Mouse (Mus musculus) lung, adult 18-20 months (tissue): ENCODE measurements at regions not wholly inside any gene's neighbourhood (a gene's known extent, or its start where the extent isn't known, plus 50 kb on each side); places are given as distances from the start of the nearest gene placed in this dataset.

Source experiments
- DNase-seq, 2 experiments: peaks; one replicate each; pipeline ENCODE4 v3.0.0; 2022; ENCODE audit warnings: mixed read lengths in 2 of 2

DNA sequence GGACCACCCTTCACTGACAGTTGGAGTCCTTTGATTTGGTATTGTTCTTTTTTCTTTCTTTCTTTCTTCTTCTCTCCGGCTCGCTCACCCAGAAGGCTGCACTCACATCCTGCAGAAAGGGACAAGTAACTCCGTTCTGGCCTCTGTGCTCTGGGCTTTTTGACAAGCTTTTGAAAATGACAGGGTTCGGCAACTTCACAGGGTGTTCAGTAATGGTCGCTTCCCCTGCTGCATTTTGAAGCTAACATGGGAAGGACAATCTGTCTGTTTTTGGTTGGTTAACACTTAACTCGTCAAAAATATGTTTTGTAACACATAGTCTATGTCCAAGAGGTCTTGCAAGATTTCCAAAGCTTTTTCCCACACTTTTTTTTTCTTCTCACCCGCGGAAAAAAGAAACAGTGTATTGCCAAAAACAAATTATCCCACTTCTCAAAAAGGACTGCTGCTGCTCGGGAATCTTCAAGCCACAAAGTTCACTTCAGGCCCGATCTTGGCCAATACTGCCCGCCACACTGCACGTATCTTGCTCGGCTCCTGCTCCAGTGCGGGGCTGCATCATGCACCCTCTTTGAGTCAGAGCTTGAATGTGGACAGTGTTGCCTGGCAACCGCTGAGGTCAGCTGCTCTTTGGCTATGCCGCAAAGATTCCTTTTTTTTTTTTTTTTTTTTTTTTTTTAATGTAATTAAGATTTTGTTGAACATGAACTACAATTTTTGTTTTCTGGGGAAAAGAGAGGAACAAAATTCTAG lies 209.4 kb upstream of the Inhba start:
- peak; percentile 30 to 40 for DNase-seq

DNA sequence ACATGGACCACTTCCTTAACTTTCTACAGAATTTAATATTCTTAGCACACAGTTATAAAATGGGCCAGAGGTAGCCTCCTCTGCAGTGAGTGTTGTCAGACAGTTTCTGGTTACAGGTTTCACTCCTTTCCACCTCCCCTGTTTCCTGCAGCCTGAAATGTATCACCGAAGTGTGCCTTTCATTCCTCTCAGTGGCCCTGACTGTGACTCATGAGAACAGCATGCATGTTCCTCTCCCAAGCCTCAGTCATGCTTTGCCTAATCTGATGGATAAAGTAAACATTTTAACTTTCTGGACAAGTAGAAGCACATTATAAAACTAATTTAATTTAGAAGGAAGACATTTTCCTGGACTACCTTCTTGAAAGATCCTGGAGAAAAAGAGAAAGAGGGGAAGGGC lies 207.7 kb upstream of the Inhba start:
- peak in 1 of 2 experiments; percentile 20 for DNase-seq

DNA sequence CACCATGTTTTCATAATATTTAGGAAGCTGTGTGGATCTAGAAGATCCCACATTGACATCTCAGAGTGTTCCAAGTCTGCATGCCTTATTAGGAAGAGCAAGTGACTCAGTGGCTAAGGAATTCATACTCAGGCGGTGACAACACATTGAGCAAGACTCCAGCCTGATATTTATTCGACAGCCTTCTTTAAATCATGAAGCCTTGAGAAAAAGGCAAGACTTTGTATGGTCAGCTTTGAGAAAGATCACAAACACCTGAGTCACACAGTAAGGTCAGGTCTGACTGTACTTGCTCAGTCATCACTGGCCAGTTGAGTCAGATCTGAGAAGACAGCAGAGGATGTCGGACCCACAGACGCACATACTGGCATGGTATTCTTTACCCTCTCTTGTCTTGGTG lies 204.7 kb upstream of the Inhba start:
- DNase-seq, result no peak

DNA sequence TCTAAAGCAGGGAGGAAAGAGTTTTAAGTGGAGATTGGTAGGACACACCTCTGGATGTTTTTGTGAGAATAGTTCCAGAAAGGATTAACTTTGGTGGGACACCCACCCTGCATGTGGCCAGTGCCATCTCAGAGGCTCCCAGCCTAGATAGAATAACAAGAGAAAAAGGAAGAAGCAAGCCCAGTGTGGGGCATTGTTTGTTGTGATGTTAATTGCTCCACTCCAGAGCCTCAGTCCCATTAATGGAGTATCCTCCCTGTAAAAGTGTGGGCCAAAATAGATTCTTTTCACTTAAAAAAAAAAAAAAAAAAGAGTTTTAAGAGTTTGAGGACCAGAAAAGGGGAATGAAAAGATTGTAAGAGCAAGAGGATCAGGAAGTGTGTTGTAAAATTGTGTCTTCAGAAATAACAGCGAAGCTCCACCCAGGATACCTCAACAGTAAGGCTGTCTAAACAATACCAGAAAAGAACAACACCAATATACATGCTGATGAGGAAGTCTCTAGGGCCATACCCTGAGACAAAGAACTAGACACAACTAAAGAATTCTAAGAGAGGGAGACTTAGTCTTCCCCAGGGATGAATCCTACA lies 189.3 kb upstream of the Inhba start:
- no peak for DNase-seq

DNA sequence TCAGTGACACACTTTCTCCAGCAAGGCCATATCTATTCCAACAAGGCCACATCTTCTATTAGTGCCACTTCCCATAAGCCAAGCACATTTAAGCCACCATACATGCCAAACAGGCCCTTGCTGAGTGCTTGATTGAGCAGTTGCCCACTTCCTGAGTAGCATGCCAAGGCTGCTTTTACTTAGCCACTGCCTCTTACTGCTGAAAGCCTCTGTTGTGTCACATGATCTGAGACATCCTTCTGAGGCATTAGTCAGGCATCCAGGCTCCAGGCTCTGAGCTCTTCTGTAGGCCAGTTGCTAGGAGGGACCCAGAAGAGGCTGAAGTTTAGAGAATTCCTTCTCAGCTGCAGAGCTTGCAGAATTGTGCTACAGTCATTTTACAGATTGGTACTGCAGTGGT lies 165.8 kb upstream of the Inhba start:
- DNase-seq, result no peak

DNA sequence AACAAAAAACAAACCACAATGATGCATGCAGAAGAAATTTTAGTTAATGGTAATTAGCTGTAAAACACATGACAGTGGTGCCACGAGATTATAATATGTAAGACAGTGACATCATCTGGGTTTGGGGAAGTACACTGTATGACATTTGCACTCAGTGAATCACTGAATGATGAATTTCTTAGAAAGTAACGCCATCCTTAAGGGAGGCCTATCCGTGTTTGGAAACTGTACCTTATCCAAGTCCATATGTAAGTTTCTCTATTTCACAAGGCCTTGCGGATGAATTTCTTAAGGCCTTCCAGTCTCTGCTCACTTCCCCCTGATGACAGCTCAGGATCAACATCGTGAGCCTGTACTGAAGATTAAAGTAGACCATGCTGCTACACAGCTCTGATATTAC lies 163.6 kb upstream of the Inhba start:
- DNase-seq, result no peak

DNA sequence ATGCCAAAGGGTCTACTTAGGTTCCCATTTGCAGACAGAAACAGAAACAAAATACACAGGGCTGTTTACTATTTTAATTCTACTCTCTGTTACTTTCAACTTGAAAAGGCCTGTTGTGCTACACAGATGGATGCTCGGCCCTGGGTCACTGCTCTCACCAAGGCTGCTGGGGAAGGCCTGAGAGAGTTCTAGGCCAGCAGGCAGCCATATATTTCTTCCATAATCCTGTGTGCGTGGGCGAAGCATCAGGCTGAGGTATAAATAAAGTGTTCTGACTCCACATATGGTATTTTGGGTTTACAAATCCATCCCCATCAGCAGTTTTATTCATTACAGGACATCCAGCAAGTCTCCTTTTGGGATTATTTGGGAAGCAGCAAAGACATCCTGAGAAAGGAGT lies 162.5 kb upstream of the Inhba start:
- no peak for DNase-seq

DNA sequence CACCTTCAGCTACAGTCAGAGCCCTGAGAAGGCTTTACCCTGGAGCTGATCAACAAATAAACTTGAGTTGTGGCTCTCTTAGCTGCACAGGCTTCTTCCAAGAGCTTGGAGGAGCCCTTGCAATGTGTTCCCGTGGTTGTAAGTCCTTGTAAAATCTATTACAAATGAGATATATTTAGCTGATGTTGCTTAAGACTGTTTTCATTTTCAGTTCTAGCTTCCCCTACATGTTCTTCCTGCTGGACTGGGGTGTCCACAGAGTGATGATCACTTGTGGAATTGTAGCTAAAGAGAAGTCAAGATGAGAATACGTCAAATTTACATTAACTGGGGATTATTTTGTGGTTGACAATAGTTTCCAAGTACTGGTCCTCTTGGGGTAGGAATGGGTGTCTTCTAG lies 161.3 kb upstream of the Inhba start:
- DNase-seq, result no peak

DNA sequence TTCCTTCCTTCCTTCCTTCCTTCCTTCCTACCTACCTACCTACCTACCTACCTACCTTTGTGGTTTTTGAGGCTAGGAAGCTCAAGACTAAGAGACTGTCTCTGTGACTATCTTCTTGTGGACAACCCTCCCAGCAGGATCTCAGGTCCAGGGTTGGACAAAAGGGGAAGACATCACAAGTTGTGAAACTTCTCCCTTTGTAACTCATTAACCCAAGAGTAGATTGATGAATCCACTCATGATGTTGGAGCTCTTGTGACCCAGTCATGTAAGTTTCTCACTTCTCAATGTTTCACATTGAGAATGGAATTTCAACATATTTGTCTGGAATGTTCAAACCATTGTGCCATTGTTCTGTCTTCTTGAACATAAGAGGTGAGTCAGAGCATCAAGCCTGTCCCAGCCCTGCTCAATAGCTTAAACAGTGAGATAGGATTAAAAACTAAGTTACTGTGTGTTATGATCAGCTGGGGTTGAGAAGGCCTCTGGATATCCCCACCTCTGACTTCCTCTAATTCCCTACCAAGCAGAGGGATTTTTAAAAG lies 158.6 kb upstream of the Inhba start:
- no peak for DNase-seq

DNA sequence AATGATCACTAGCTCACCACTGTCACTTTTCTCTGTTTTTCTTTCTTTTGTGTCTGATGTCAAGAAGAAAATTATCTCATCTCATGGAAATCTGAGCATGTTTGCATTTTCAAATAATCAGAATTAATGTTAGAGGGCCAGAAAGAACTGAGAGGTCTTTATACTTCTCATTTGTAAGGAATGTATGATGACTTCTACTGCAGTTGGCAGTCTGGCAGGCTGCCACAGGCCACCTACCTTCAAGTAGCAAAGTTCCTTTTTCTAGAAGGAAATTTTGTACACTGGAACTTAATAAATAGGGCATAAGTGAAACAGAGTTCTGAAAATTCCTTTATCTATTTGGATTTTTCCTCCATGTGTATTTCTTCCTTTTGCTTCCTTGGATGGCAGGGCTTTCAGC lies 148.7 kb upstream of the Inhba start:
- DNase-seq, result no peak

DNA sequence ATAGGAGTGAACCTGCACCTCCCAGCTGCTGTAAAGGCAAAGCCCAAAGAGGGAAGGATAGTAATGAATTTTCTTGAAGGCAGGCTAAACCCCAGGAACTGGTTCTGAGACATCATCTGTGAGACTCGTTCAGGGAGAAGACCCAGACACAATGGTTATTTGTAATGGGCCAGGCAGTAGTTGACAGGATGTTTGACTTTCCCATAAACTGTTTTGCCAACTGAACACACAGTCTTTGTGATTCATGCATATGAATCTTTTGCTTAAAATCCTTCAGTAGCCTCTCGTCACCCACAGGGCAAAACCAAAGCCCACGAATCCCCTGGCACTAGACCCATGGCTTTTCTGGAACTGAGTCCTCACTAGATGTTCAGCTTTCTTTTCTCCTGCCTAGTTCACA lies 148.3 kb upstream of the Inhba start:
- DNase-seq, result no peak

DNA sequence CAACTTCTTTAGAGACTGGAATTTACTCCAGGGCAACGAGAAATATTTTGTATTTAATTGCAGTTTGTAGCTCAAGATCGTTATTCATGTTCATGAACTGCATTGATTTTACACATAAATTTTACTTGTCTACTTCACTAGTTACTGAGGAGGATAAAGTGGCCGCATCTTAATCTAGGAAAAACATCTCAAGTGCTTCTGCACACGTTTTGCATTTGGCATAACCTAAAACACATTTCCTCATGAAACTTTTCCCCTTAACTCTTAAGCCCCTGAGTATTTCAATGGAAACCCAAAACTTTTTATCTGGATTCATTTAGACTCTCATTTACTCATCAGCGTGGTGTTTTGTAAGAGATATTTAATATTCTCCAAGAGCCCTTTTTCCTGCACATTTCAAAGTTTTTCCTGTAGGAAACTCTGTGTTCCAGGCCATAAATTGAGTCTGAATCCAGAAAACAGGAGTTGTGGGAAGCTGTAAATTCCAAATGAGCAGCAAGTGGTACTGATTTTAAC lies 144.5 kb upstream of the Inhba start:
- no peak for DNase-seq

DNA sequence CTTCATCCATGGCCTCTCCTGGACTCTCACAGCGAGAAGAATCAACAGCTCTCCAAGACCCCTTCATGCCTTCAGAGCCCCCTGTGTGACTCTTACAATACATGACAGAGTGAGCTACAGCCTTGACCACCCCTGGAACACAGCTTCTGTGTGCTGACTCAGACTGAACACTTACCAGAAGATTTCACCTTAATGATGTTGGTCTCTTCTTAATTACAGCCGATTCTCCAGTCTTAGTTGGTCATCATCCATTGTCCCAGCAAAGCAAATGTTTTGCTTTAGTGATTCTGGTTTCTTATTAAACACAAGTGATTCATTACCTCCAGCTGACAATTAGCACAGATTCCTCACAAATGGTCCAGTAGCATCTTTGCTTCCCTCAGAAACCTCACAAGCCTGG lies 134.0 kb upstream of the Inhba start:
- no peak for DNase-seq

DNA sequence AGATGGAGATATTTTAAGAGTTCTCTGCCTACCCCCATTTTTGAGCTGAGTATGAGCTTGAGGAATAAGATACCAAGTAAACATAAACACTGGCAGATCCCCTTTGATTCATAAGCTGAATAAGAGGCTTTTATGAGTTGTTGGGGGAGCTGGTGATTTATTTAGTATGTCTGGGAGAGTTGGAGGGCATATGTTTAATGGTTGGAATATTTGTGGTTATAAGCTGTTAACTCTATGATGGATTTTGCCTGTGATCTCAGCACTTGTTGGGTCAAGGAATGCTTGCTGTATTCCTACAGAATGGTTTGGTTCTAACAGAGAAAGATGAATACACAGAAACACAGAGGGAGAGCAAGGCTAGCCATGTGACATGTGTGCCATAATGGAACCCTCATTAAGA lies 132.1 kb upstream of the Inhba start:
- no peak for DNase-seq

DNA sequence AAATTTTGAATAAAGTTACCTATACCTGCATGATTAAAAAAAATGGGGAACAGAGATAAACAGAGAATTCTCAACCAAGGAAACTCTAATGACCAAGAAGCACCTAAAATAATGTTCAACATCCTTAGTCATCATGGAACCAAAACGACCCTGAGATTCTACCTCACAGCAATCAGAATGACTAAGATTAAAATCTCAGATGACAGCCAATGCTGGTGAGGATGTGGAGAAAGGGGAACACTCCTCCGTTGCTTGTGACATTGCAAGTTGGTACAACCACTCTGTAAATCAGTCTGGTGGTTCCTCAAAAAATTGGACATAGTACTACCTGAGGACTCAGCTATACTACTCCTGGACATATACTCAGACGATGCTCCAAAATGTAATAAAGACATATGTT lies 120.9 kb upstream of the Inhba start:
- DNase-seq, result no peak

DNA sequence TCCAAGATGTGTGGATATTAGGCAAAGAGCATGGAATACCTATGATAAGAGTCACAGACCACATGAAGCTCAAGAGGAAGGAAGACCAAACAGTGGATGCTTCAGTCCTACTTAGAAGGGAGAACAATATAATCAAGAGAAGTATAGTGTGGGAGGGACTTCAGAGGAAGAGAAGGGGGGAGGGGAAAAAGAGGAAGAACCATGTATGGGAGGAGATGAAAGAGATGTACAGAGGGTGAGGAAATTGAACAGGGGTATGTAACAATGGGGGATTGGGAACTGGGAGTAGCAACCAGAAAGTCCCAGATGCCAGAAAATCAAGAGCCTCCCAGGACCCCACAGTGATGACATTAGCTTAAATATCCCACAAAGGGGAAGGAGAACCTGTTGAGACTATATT lies 120.2 kb upstream of the Inhba start:
- DNase-seq, result no peak

DNA sequence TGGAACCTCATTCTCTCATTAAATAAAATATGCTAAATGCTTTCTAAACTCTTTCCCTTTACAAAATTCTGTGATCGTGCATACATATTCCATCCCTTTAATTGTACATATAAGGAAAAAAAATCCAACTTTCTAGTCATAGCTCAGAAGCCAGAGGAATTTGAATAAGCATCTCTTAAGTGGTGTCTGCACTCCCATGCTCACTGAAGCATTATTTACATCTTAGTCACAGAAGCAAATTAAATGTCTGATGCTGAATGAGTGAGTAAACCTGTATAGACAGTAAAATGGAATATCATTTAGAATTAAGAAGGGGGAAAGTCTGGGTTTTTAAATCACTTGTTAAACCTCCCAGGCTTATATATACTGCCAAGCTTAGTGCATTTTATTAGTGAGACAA lies 113.5 kb upstream of the Inhba start:
- no peak for DNase-seq

DNA sequence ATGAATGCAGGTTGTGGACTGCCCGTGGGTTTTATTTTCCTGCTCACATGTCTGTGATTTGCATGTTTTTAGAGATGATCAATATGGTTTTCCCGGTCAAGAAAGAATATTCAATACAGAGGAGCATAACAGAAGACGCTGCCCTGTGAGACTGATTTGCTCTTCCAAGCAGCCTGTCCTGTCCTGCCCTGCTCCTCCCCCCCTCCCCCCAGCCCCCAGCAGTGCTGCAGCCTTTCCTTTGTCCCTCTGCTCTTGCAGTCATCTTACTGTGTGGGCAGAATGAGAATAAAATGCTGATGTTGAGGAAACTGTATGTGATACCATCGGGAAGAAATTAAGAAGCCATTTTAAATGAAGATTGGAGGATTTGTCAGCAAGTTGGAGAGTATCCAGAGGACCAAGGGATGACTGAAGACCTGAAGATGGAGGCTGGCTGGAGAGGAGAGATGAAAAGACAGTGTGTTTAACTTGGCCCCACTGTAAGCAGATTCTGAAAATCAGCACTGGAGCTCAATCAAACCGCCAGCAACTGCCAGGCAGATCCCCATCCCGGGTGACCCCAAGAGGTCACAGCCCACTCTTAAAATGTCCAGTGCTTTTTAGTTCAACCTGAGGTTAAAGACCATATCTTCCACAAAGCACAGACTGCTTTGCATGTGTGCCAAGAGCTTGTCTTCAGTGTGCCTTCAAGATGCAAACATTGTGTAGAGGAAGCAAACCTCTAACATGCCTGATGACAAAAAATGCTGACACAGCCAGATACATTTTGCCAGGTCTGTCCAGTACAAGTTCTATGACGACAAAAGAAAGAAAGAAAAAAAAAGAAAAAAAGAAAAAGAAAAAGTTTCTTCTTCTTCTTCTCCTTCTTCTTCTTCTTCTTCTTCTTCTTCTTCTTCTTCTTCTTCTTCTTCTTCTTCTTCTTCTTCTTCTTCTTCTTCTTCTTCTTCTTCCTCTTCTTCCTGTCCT lies 109.7 kb upstream of the Inhba start:
- DNase-seq, result no peak

DNA sequence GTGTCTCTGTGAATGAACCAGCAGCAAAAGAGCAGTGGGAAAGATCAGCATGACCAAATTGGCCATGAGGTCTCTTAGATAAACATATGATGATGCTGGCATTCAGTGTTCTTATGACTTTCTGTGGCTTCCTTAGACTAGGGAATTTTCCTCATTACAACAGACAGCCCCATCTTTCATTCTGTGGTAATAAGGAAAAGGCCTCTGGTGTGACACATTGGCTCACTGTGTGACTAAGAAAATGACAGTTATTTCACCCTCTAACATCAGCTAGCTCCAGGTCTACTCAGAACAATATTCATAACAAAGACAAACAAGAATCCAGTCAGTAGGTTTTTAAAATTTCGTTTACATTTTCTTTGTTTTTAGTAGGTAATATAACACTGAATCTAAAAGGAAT lies 103.8 kb upstream of the Inhba start:
- DNase-seq, result no peak

DNA sequence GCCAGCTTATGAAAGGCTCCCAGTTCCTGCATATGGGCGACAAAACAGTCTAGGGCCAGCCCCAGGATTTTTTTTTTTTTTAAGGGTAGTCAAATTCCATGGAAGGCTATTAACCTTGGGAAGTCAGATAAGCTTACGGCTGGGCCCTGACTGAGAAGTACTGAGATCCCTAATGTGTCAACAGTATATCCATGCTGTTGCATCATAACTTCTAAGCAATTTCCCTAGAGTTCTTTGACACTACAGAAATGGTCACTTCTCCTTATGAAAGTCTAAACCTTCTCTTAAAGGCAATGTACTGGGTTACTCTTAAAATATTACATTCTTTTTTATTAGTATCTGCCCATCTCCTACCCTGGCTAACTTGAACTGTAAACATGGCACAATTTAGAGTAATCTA lies 101.1 kb upstream of the Inhba start:
- no peak for DNase-seq

DNA sequence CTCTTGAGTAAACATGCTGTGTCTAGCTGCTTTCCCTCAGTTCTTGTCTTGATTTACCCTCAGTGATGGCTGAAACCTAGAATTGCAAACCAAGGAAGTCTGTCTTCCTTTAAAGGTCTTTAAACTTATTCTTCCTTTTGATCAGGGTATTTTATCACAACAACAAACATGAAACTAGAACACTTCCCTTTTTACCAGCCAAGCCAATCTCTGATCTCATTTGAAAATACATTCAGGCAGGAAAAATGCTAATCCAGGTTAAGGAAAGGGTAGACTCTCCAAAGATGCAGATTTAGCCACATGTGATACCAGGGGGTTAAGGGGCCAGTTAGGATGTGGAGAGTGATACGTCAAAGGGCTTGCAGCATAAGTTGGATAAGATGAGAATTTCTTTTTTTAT lies 100.4 kb upstream of the Inhba start:
- no peak for DNase-seq

DNA sequence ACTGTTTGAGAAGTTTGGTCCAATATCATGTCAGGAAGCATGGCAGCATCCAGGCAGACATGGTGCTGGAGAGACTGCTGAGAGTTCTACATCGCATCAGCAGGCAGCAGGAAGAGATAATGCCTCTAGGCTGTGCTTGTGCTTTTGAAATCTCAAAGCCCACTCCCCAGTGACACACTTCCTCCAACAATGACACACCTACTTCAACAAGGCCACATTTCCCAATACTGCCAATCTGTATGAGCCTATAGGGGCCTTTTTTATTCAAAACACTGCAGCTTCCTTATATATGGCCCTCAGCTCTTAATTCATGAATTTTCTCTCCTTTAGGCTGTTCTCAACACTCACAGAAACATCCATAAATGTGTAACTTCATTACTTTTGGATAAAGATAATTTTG lies 97.4 kb upstream of the Inhba start:
- DNase-seq, result no peak

DNA sequence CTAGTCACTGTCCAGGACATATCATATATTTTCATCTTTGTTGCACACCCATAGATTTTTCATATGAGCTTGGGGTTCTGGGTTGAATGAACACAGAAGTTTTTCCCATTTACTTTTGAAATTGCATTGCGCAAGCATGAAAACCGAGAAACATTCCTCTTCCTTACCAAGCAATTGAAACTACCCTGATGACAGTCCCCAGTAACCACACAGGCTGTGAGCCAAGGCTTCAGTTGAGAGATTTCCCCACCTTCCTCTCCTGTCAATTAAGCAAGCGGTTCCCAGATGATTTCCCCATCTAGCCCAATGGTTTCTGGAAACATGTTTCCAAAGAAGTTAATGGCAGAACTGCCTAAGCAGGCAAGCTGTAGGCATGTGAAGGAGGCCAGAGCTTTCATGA lies 81.8 kb upstream of the Inhba start:
- peak; percentile 14 to 28 for DNase-seq
